Mouse (Mus musculus) liver, postnatal 0 days (tissue): ENCODE measurements at regions not wholly inside any gene's neighbourhood (a gene's known extent, or its start where the extent isn't known, plus 50 kb on each side); places are given as distances from the start of the nearest gene placed in this dataset.

Experiments
- CTCF ChIP-seq: sonication (generic); IDR thresholded peaks from 2 replicates; pipeline ENCODE4 v1.5.1; 2016; ENCODE audit warnings: antibody characterized with exemption, low read depth
- EP300 ChIP-seq: IDR thresholded peaks from 2 replicates; pipeline ENCODE4 v1.6.1; 2016; ENCODE audit warnings: antibody characterized with exemption, low read depth, mild to moderate bottlenecking

- TF ChIP-seq CTCF (no peak), EP300 (no peak)
Measured at GRCm38 (mm10) chr15:27414819-27415218, 51.7 kb upstream of the Ank start.
